7 mouse cellular contexts compared by ENCODE assay signal in the genomic region with DNA sequence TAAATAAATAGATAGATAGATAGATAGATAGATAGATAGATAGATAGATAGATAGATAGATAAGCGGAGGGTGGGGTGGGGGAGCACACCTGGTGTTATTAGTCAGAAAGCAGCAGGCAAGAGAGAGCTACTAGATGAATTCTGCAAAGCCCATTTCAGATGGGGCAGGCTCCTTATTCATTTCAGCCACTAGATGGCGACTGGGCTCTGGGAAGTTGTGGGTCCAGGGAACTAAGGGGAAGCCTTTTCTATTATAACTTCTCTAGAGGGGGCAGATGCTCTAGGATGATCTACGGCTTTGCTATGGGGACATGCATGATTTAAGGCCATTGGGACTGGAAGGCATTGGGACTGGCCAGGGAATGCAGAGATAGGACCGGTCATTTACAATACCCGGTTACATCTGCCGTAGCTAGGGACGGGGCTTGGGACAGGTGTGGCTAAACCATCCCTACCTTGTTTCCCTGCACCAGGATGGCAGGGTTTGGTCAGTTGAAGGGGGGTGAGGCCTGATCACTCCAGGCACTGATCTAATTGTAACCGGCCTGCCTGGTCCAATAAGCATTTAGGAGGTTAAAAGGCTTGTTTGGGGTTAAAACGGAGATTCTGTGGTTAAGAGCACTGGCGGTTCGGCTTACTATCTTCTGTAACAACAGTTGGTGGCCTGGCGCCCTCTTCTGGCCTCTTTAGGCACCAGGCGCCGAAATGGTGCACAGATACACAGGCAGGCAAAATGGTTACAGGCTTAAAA. TPM values are rescaled to one million over a fixed set of nuclear protein-coding genes. Genes with fewer than 3 reads are reported as not detected.
DNase-seq lines count a peak whose midpoint lies in the region; ATAC-seq and TF ChIP-seq lines count a peak whose summit lies in the region.

No protein-coding gene starts in this region.

- TF ChIP-seq EP300 in MEL (IDR thresholded peaks at IDR 0.05; ENCODE audit: low read depth in 1 of 2, low read length in 2 of 2): no peak

- DNase-seq in CD4-positive helper T cell, adult 2 months (ENCODE audit: low read depth, low spot score): peak; percentile 81
- DNase-seq in MEL (ENCODE audit: low read depth, low spot score): peak; percentile 88
- DNase-seq in cerebellum, adult 9-11 months: peak; percentile 14
- peak; percentile 71 for DNase-seq in gastrocnemius, postnatal 10 days
- DNase-seq in kidney, adult 2 months: peak; percentile 45
- peak; percentile 42 for DNase-seq in lung, adult 2 months

- H3K4me3 ChIP-seq in MEL (ENCODE audit: control insufficient read depth in 1 of 2, insufficient read depth in 1 of 2, low read depth in 2 of 2, low read length in 2 of 2): peak overlapping the region; percentile 52 to 68
- no peak overlapping the region for H3K4me3 ChIP-seq in kidney, adult 2 months (ENCODE audit: insufficient read depth, low read depth, low read length)
- H3K4me3 ChIP-seq in lung, adult 2 months (replicated peaks; ENCODE audit: extremely low read depth, low read depth, low read length): no peak overlapping the region
- H3K4me3 ChIP-seq in neural tube, embryonic 15.5 days (replicated peaks): no peak overlapping the region

- TF ChIP-seq POLR2A in MEL (IDR thresholded peaks at IDR 0.05; ENCODE audit: control insufficient read depth in 1 of 2, insufficient read depth in 1 of 2, low read depth in 1 of 2, low read length in 2 of 2, poor library complexity in 1 of 2): no peak
- no peak for TF ChIP-seq POLR2A in kidney, adult 2 months (IDR thresholded peaks at IDR 0.05; ENCODE audit: low read depth, low read length)
- TF ChIP-seq POLR2A in lung, adult 2 months (IDR thresholded peaks at IDR 0.05; ENCODE audit: borderline replicate concordance, extremely low read depth, low read depth, low read length): no peak

- peak overlapping the region; percentile 43 for H3K4me2 ChIP-seq in neural tube, embryonic 15.5 days

- TF ChIP-seq RAD21 in MEL (IDR thresholded peaks at IDR 0.05; ENCODE audit: low read depth, low read length): peak; percentile 81

- ATAC-seq in neural tube, embryonic 15.5 days (ENCODE audit: low FRiP score): peak; percentile 53; the same call in 1 of the 2 replicates

- peak; percentile 64 to 95 (median 90); a peak in 5 of 6 replicates for TF ChIP-seq CTCF in MEL (IDR thresholded peaks at IDR 0.05 in 2 of 3, conservative IDR thresholded peaks at IDR 0.05 in 1 of 3; ENCODE audit: control insufficient read depth in 1 of 3, insufficient read depth in 1 of 3, low read depth in 2 of 3, low read length in 3 of 3, poor library complexity in 1 of 3, severe bottlenecking in 1 of 3)
- peak; percentile 68 for TF ChIP-seq CTCF in kidney, adult 2 months (conservative IDR thresholded peaks at IDR 0.05; ENCODE audit: insufficient read depth, insufficient read length, low read depth, low read length)
- TF ChIP-seq CTCF in lung, adult 2 months (IDR thresholded peaks at IDR 0.05; ENCODE audit: insufficient read depth, low read length): peak; percentile 59

- no peaks in the 10 kb centered on the region for H3K79me2 ChIP-seq in MEL (ENCODE audit: control insufficient read depth, insufficient read depth, low read length, poor library complexity)

- 14% methylated on average over 14 of the region's 14 CpGs for WGBS in kidney, adult 2 months
- WGBS in lung, adult 2 months: 11% methylated on average over 14 of the region's 14 CpGs
- WGBS in neural tube, embryonic 15.5 days: 11% methylated on average over 14 of the region's 14 CpGs

- no peaks in the 10 kb centered on the region for H3K27me3 ChIP-seq in MEL (ENCODE audit: control insufficient read depth in 1 of 2, insufficient read depth in 2 of 2, low read length in 2 of 2)
- no peaks in the 10 kb centered on the region for H3K27me3 ChIP-seq in kidney, adult 2 months (replicated peaks; ENCODE audit: control insufficient read depth, insufficient read depth, low read length)
- H3K27me3 ChIP-seq in neural tube, embryonic 15.5 days (replicated peaks): peaks cover 12% of the 10 kb centered on the region; the same call in 1 of the 2 replicates

- no peaks in the 10 kb centered on the region for H3K36me3 ChIP-seq in MEL (ENCODE audit: control insufficient read depth in 1 of 2, insufficient read depth in 2 of 2, low read length in 2 of 2)
- H3K36me3 ChIP-seq in kidney, adult 2 months (ENCODE audit: control insufficient read depth, insufficient read depth, low read length): no peaks in the 10 kb centered on the region
- no peaks in the 10 kb centered on the region for H3K36me3 ChIP-seq in neural tube, embryonic 15.5 days

- H3K4me1 ChIP-seq in MEL (ENCODE audit: control insufficient read depth in 1 of 2, insufficient read depth in 2 of 2, low read length in 2 of 2): no peaks in the 10 kb centered on the region
- no peaks in the 10 kb centered on the region for H3K4me1 ChIP-seq in kidney, adult 2 months (ENCODE audit: control insufficient read depth, insufficient read depth, low read length)
- no peaks in the 10 kb centered on the region for H3K4me1 ChIP-seq in lung, adult 2 months (ENCODE audit: control insufficient read depth, insufficient read depth, low read length)
- H3K4me1 ChIP-seq in neural tube, embryonic 15.5 days: 0 out of 2 replicates have a peak, but pooled peaks cover 8% of the 10 kb centered on the region

- H3K9ac ChIP-seq in MEL (ENCODE audit: control insufficient read depth, low read depth, low read length, poor library complexity, severe bottlenecking): no peak overlapping the region
- no peak overlapping the region for H3K9ac ChIP-seq in neural tube, embryonic 15.5 days (replicated peaks)

- H3K9me3 ChIP-seq in MEL (replicated peaks; ENCODE audit: insufficient read depth, low read length): no peaks in the 10 kb centered on the region
- no peaks in the 10 kb centered on the region for H3K9me3 ChIP-seq in neural tube, embryonic 15.5 days (replicated peaks)

- H3K27ac ChIP-seq in MEL (ENCODE audit: control insufficient read depth, low read depth, low read length): no peak overlapping the region
- no peak overlapping the region for H3K27ac ChIP-seq in kidney, adult 2 months (ENCODE audit: insufficient read depth, low read depth, low read length)
- no peak overlapping the region for H3K27ac ChIP-seq in neural tube, embryonic 15.5 days (replicated peaks)

TF ChIP-seq in MEL, 35 proteins besides CTCF, POLR2A, EP300 and RAD21:
- no peak for TF ChIP-seq CHD2 (IDR thresholded peaks at IDR 0.05; ENCODE audit: low read length)
- no peak for TF ChIP-seq POLR2AphosphoS2 (IDR thresholded peaks at IDR 0.05; ENCODE audit: low read length)
- TF ChIP-seq SMC3 (IDR thresholded peaks at IDR 0.05; ENCODE audit: low read depth, low read length): peak; percentile 85
- TF ChIP-seq MAX (IDR thresholded peaks at IDR 0.05; ENCODE audit: low read length): no peak
- TF ChIP-seq ZC3H11A (IDR thresholded peaks at IDR 0.05; ENCODE audit: low read depth, low read length): peak; percentile 66
- no peak for TF ChIP-seq USF2 (IDR thresholded peaks at IDR 0.05; ENCODE audit: borderline replicate concordance in 1 of 2, insufficient read depth in 1 of 2, low read depth in 1 of 2, low read length in 2 of 2)
- no peak for TF ChIP-seq ZNF384 (IDR thresholded peaks at IDR 0.05; ENCODE audit: low read depth, low read length)
- TF ChIP-seq KAT2A (conservative IDR thresholded peaks at IDR 0.05; ENCODE audit: low read depth, low read length): no peak
- no peak for TF ChIP-seq TCF12 (IDR thresholded peaks at IDR 0.05; ENCODE audit: low read depth, low read length)
- TF ChIP-seq MAZ (IDR thresholded peaks at IDR 0.05; ENCODE audit: low read depth, low read length): 0 out of 2 replicates have a peak, but pooled peaks have one; percentile 43
- TF ChIP-seq ELF1 (IDR thresholded peaks at IDR 0.05; ENCODE audit: low read depth, low read length): no peak
- TF ChIP-seq CHD1 (IDR thresholded peaks at IDR 0.05; ENCODE audit: low read depth, low read length): no peak
- no peak for TF ChIP-seq NELFE (IDR thresholded peaks at IDR 0.05; ENCODE audit: low read depth, low read length)
- no peak for TF ChIP-seq TAL1 (IDR thresholded peaks at IDR 0.05; ENCODE audit: low read length)
- no peak for TF ChIP-seq MXI1 (IDR thresholded peaks at IDR 0.05; ENCODE audit: low read depth, low read length)
- TF ChIP-seq E2F4 (IDR thresholded peaks at IDR 0.05; ENCODE audit: borderline replicate concordance, low read depth, low read length): no peak
- TF ChIP-seq ETS1 (IDR thresholded peaks at IDR 0.05; ENCODE audit: low read depth, low read length): no peak
- TF ChIP-seq MYC (IDR thresholded peaks at IDR 0.05; ENCODE audit: low read depth, low read length): no peak
- no peak for TF ChIP-seq MEF2A (IDR thresholded peaks at IDR 0.05; ENCODE audit: extremely low read depth, insufficient replicate concordance, low read depth, low read length, poor library complexity, severe bottlenecking)
- 0 out of 2 replicates have a peak, but pooled peaks have one; percentile 10 for TF ChIP-seq MYB (IDR thresholded peaks at IDR 0.05; ENCODE audit: low read depth, low read length)

RNA-seq across cellular contexts. Expression of a gene that starts 7.2 kb away (rescaled TPM):
- total RNA-seq in MEL (2012; rRNA removed): not detected in 2 replicates
- not detected for polyA plus RNA-seq in MEL (2012; ENCODE audit: insufficient read depth in 1 of 2, insufficient read length in 2 of 2, low read depth in 1 of 2, low replicate concordance in 2 of 2, missing spikeins in 1 of 2)
- under 1 TPM in 1 of 2 experiments, not detected in 1; 0.11 TPM for total RNA-seq in gastrocnemius, postnatal 10 days (2021)
- 0.05 and 0.08 TPM in 2 replicates for polyA plus RNA-seq in kidney, adult 2 months (2012; rRNA removed)
- polyA plus RNA-seq in lung, adult 2 months (2012; rRNA removed): 0.07 and 0.11 TPM in 2 replicates
- 0.42 and 0.58 TPM in 2 replicates for polyA plus RNA-seq in neural tube, embryonic 15.5 days (2015; fragmentation: Nextera tagmentation; extraction: Ambion mirVana)

RNA-seq across cellular contexts. Expression of a gene that starts 45.9 kb away (rescaled TPM):
- total RNA-seq in MEL (2012; rRNA removed): 201 and 211 TPM in 2 replicates
- 100 to 1,000 TPM in 1 of 2 experiments, not detected in 1; 197 TPM for polyA plus RNA-seq in MEL (2012; ENCODE audit: insufficient read depth in 1 of 2, insufficient read length in 2 of 2, low read depth in 1 of 2, low replicate concordance in 2 of 2, missing spikeins in 1 of 2)
- total RNA-seq in gastrocnemius, postnatal 10 days (2021): 10 to 100 TPM; 33.2 to 35.8 TPM
- 34.6 and 34.9 TPM in 2 replicates for polyA plus RNA-seq in kidney, adult 2 months (2012; rRNA removed)
- polyA plus RNA-seq in lung, adult 2 months (2012; rRNA removed): 12.0 and 12.8 TPM in 2 replicates
- polyA plus RNA-seq in neural tube, embryonic 15.5 days (2015; fragmentation: Nextera tagmentation; extraction: Ambion mirVana): 200 and 209 TPM in 2 replicates

Comparison
In these comparisons a context has a peak if more than half of its experiments do, and no peak if none do; other contexts are left out.
1. DNase-seq: peak in every context shown above with its lines; median percentile 88 in MEL; 81 in CD4-positive helper T cell, adult 2 months; 71 in gastrocnemius, postnatal 10 days; 45 in kidney, adult 2 months; 42 in lung, adult 2 months; 14 in cerebellum, adult 9-11 months.
2. H3K4me3 ChIP-seq: peak in MEL (2 of 2); none in kidney, adult 2 months (single experiment), lung, adult 2 months (single experiment) and neural tube, embryonic 15.5 days (single experiment).
3. Peak in every context shown above with its lines, with median percentiles within 50 percentile points of each other: CTCF ChIP-seq.